Mouse (Mus musculus) left cerebral cortex, postnatal 14 days (tissue): ENCODE results near the gene Shisa7. TPM values are rescaled to one million over a fixed set of nuclear protein-coding genes. Genes with fewer than 3 reads are reported as not detected.
"Not testable (repeated sequence)": the region's sequence is repeated elsewhere in the genome, so short reads cannot be mapped to it uniquely, and the experiment has no call there.

Experiments used
- DNase-seq, 2 experiments: peaks; one replicate each; pipeline ENCODE4 v3.0.0; 2021 to 2022; ENCODE audit warnings: low spot score in 2 of 2, mixed read lengths in 1 of 2
- intact Hi-C: fragments of 180-260 bp; cut with DNase I; formaldehyde crosslinking; loops from one replicate; pipeline ENCODE4 v1.15.1; 2025
- total RNA-seq, 2 experiments: library from RNA; stranded (reverse); gene quantifications; 2 replicates each; pipeline ENCODE4 v1.2.3; 2021

The Shisa7 gene
- total RNA-seq, 2 experiments from 2014 or later, result 116 to 133 TPM

GRCm38 (mm10) chr7:4851315-4851688 is 6.8 kb upstream of the Shisa7 start:
- intact Hi-C loops, result no loop called here
- no peak for DNase-seq

- no peak for DNase-seq
- intact Hi-C loops, result no loop called here
Observed at GRCm38 (mm10) chr7:4850621-4851314, 6.3 kb upstream of the Shisa7 start.

- DNase-seq, result no peak
- intact Hi-C loops, result no loop called here
Observed at GRCm38 (mm10) chr7:4849372-4849771, 4.9 kb upstream of the Shisa7 start.

- intact Hi-C loops, result loop anchor here (5.0 kb wide), 1 partner anchor 77 kb away; the partner anchor contains the start of gene Nat14
- DNase-seq, result peak; percentile 92 to 96
Observed at GRCm38 (mm10) chr7:4844917-4845309, 417 bp upstream of the Shisa7 start.

- peak; percentile 88 for DNase-seq
- intact Hi-C loops, result loop anchor here (5.0 kb wide), 1 partner anchor 79 kb away; the partner anchor contains the start of gene Nat14
Observed at GRCm38 (mm10) chr7:4843604-4844244, 772 bp downstream of the Shisa7 start.

GRCm38 (mm10) chr7:4842634-4843131 is 1.8 kb downstream of the Shisa7 start:
- peak; percentile 58 to 79 for DNase-seq
- intact Hi-C loops, result loop anchor here (5.0 kb wide), 1 partner anchor 80 kb away; the partner anchor contains the start of gene Nat14

- intact Hi-C loops, result loop anchor here (5.0 kb wide), 1 partner anchor 80 kb away; the partner anchor contains the start of gene Nat14
- peak; percentile 45 to 66 for DNase-seq
Observed at GRCm38 (mm10) chr7:4842077-4842476, 2.4 kb downstream of the Shisa7 start.

- intact Hi-C loops, result no loop called here
- DNase-seq, result no peak
Observed at GRCm38 (mm10) chr7:4837639-4838038, 6.9 kb downstream of the Shisa7 start.

- DNase-seq, result peak; percentile 56 to 59
- intact Hi-C loops, result no loop called here
Observed at GRCm38 (mm10) chr7:4836351-4836792, 8.1 kb downstream of the Shisa7 start.

GRCm38 (mm10) chr7:4835631-4836327 is 8.7 kb downstream of the Shisa7 start:
- intact Hi-C loops, result no loop called here
- no peak for DNase-seq

- intact Hi-C loops, result no loop called here
- DNase-seq, result no peak
Observed at GRCm38 (mm10) chr7:4830476-4830875, 14.0 kb downstream of the Shisa7 start.

- intact Hi-C loops, result no loop called here
- DNase-seq, result no peak
Observed at GRCm38 (mm10) chr7:4825365-4825764, 19.1 kb downstream of the Shisa7 start.

- intact Hi-C loops, result no loop called here
Observed at GRCm38 (mm10) chr7:4822162-4822907, 22.2 kb downstream of the Shisa7 start.

GRCm38 (mm10) chr7:4821690-4822089 is 22.8 kb downstream of the Shisa7 start:
- DNase-seq, result peak in 1 of 2 experiments; percentile 63
- intact Hi-C loops, result no loop called here

More at GRCm38 (mm10) chr7:4822162-4822907, 22.2 kb downstream of the Shisa7 start:
- DNase-seq, result no peak

GRCm38 (mm10) chr7:4820925-4821324 is 23.6 kb downstream of the Shisa7 start:
- DNase-seq, intact Hi-C loops: not testable (repeated sequence)

- intact Hi-C loops, result no loop called here
- no peak for DNase-seq
Observed at GRCm38 (mm10) chr7:4816559-4816958, 27.9 kb downstream of the Shisa7 start.

GRCm38 (mm10) chr7:4813105-4813791 is 31.2 kb downstream of the Shisa7 start:
- intact Hi-C loops, result no loop called here
- DNase-seq, result no peak

- intact Hi-C loops, result no loop called here
- DNase-seq, result peak; percentile 98 to 99
Observed at GRCm38 (mm10) chr7:4812303-4813104, 32.0 kb downstream of the Shisa7 start, which contains the start of gene Ube2s. TSS of gene Ube2s (minus strand) at chr7:4812590.
